Mouse (Mus musculus) bone marrow, adult 2 months (tissue): ENCODE data around the gene Tfam.

Source experiments
- CTCF ChIP-seq: fragments of 200-500 bp; IDR thresholded peaks from 2 replicates; pipeline ENCODE4 v1.5.1; 2011; ENCODE audit warnings: low read length, control low read depth; ENCODE audit not compliant: control insufficient read depth, insufficient read depth
- POLR2A ChIP-seq: fragments of 200-500 bp; IDR thresholded peaks from 2 replicates; pipeline ENCODE4 v1.6.1; 2011; ENCODE audit warnings: low read depth, mild to moderate bottlenecking, control low read depth, low read length, borderline replicate concordance; ENCODE audit not compliant: control insufficient read depth

- TF ChIP-seq CTCF, result no peak
- no peak for TF ChIP-seq POLR2A
These were observed 49.4 kb downstream of the Tfam start for GRCm38 (mm10) chr10:71188681-71189080.
